Mouse (Mus musculus) macrophage (primary cell): ENCODE data around the gene Krtap9-3. TPM values are rescaled to one million over a fixed set of nuclear protein-coding genes. Genes with fewer than 3 reads are reported as not detected.

Experiments used
- H3K27ac ChIP-seq: fragments of 350-480 bp; formaldehyde crosslinking; 2 replicates; pipeline ENCODE4 v1.9.0; 2021
- H3K36me3 ChIP-seq: fragments of 350-480 bp; formaldehyde crosslinking; 2 replicates; pipeline ENCODE4 v1.9.0; 2021; ENCODE audit errors: inconsistent target
- H3K4me3 ChIP-seq: fragments of 350-480 bp; formaldehyde crosslinking; 2 replicates; pipeline ENCODE4 v1.9.0; 2021; ENCODE audit errors: inconsistent target
- H3K79me2 ChIP-seq: fragments of 350-480 bp; formaldehyde crosslinking; 2 replicates; pipeline ENCODE4 v1.9.0; 2021; ENCODE audit errors: inconsistent target
- WGBS: methylation state at CpG from one replicate; pipeline ENCODE4 v1.1.7; 2026; ENCODE audit warnings: inconsistent platforms; ENCODE audit not compliant: missing documents; 5-methylcytosine and 5-hydroxymethylcytosine counted together
- polyA plus RNA-seq: library from polyadenylated mRNA; stranded (reverse); fragments of 250-400 nt; gene quantifications from 3 replicates; pipeline ENCODE4 v1.2.4, GENCODE M21; 2018; ENCODE audit warnings: inconsistent platforms

Krtap9-3 gene
- polyA plus RNA-seq, 1 experiment from 2014 or later = not detected

- Histone ChIP-seq H3K4me3 (no peak within 1 kb of the TSS), H3K27ac (no peak within 1 kb of the TSS), H3K36me3 (no peaks in the 10 kb centered on the region), H3K79me2 (no peaks in the 10 kb centered on the region)
- WGBS = 91% methylated on average over 6 of the region's 6 CpGs
These were observed 6.9 kb downstream of the Krtap9-3 start, which contains the start of gene Krtap1-3 for GRCm38 (mm10) chr11:99590981-99591380. Gene Krtap1-3 (minus strand): TSS chr11:99591339.

- no peak overlapping the region for H3K27ac ChIP-seq
- 94% methylated on average over 7 of the region's 7 CpGs for WGBS
These were observed 12.8 kb downstream of the Krtap9-3 start for GRCm38 (mm10) chr11:99585096-99585495.

GRCm38 (mm10) chr11:99583245-99583704, 14.6 kb downstream of the Krtap9-3 start, which contains the start of gene Krtap1-4:
Gene Krtap1-4 (minus strand): TSS chr11:99583654.
- Histone ChIP-seq H3K79me2 (no peaks in the 10 kb centered on the region), H3K36me3 (no peaks in the 10 kb centered on the region), H3K27ac (no peak within 1 kb of the TSS), H3K4me3 (no peak within 1 kb of the TSS)
- WGBS = 86% methylated on average over 5 of the region's 5 CpGs

More at GRCm38 (mm10) chr11:99585096-99585495, 12.8 kb downstream of the Krtap9-3 start:
- Histone ChIP-seq H3K36me3 (no peaks in the 10 kb centered on the region), H3K79me2 (no peaks in the 10 kb centered on the region), H3K4me3 (no peak overlapping the region)

- H3K36me3 ChIP-seq = no peaks in the 10 kb centered on the region
- no peak overlapping the region for H3K4me3 ChIP-seq
- no peaks in the 10 kb centered on the region for H3K79me2 ChIP-seq
- 90% methylated on average over 5 of the region's 6 CpGs for WGBS
- H3K27ac ChIP-seq = no peak overlapping the region
These were observed 16.3 kb downstream of the Krtap9-3 start for GRCm38 (mm10) chr11:99581564-99581963.

- 89% methylated on average over 5 of the region's 5 CpGs for WGBS
- Histone ChIP-seq H3K4me3 (no peak overlapping the region), H3K79me2 (no peaks in the 10 kb centered on the region), H3K27ac (no peak overlapping the region), H3K36me3 (no peaks in the 10 kb centered on the region)
These were observed 16.9 kb downstream of the Krtap9-3 start for GRCm38 (mm10) chr11:99581051-99581450.

- Histone ChIP-seq H3K79me2 (no peaks in the 10 kb centered on the region), H3K4me3 (no peak within 1 kb of the TSS), H3K36me3 (no peaks in the 10 kb centered on the region), H3K27ac (no peak within 1 kb of the TSS)
- 84% methylated on average over 6 of the region's 6 CpGs for WGBS
These were observed 17.3 kb downstream of the Krtap9-3 start, which contains the start of gene Krtap1-5 for GRCm38 (mm10) chr11:99580636-99581035. Gene Krtap1-5 (minus strand): TSS chr11:99581016.

- no peak overlapping the region for H3K4me3 ChIP-seq
- WGBS = 2% methylated on average over 7 of the region's 7 CpGs
- H3K27ac ChIP-seq = no peak overlapping the region
- H3K79me2 ChIP-seq = no peaks in the 10 kb centered on the region
- H3K36me3 ChIP-seq = no peaks in the 10 kb centered on the region
These were observed 23.8 kb downstream of the Krtap9-3 start for GRCm38 (mm10) chr11:99574106-99574505.

GRCm38 (mm10) chr11:99573164-99573563, 24.7 kb downstream of the Krtap9-3 start:
- Histone ChIP-seq H3K79me2 (no peaks in the 10 kb centered on the region), H3K36me3 (no peaks in the 10 kb centered on the region), H3K4me3 (no peak overlapping the region), H3K27ac (no peak overlapping the region)
- WGBS = 73% methylated on average over 4 of the region's 4 CpGs

- no peaks in the 10 kb centered on the region for H3K79me2 ChIP-seq
- no peak within 1 kb of the TSS for H3K4me3 ChIP-seq
- no peaks in the 10 kb centered on the region for H3K36me3 ChIP-seq
- 84% methylated on average over 7 of the region's 7 CpGs for WGBS
- H3K27ac ChIP-seq = no peak within 1 kb of the TSS
These were observed 31.4 kb downstream of the Krtap9-3 start, which contains the start of gene Krtap3-1 for GRCm38 (mm10) chr11:99566530-99566929. Gene Krtap3-1 (minus strand): TSS chr11:99566630.

- H3K36me3 ChIP-seq = no peaks in the 10 kb centered on the region
- no peak overlapping the region for H3K27ac ChIP-seq
- no peaks in the 10 kb centered on the region for H3K79me2 ChIP-seq
- 81% methylated on average over 6 of the region's 6 CpGs for WGBS
- H3K4me3 ChIP-seq = no peak overlapping the region
These were observed 35.3 kb downstream of the Krtap9-3 start for GRCm38 (mm10) chr11:99562580-99562979.

GRCm38 (mm10) chr11:99559366-99559765, 38.5 kb downstream of the Krtap9-3 start, which contains the start of gene Gm11939:
Gene Gm11939 (minus strand): TSS chr11:99559466.
- Histone ChIP-seq H3K79me2 (no peaks in the 10 kb centered on the region), H3K36me3 (no peaks in the 10 kb centered on the region), H3K4me3 (no peak within 1 kb of the TSS), H3K27ac (no peak within 1 kb of the TSS)
- 94% methylated on average over 9 of the region's 9 CpGs for WGBS

GRCm38 (mm10) chr11:99557976-99558745, 39.7 kb downstream of the Krtap9-3 start:
- Histone ChIP-seq H3K4me3 (no peak overlapping the region), H3K36me3 (no peaks in the 10 kb centered on the region), H3K27ac (no peak overlapping the region), H3K79me2 (no peaks in the 10 kb centered on the region)
- 78% methylated on average over 3 of the region's 3 CpGs for WGBS

- Histone ChIP-seq H3K36me3 (no peaks in the 10 kb centered on the region), H3K27ac (no peak within 1 kb of the TSS), H3K79me2 (no peaks in the 10 kb centered on the region), H3K4me3 (no peak within 1 kb of the TSS)
- WGBS = 50% methylated on average over 2 of the region's 2 CpGs
These were observed 41.2 kb downstream of the Krtap9-3 start, which contains the start of gene Krtap3-2 for GRCm38 (mm10) chr11:99556753-99557152. Gene Krtap3-2 (minus strand): TSS chr11:99556853.

- H3K36me3 ChIP-seq = no peaks in the 10 kb centered on the region
- WGBS = 70% methylated on average over 2 of the region's 2 CpGs
- H3K27ac ChIP-seq = no peak overlapping the region
- no peak overlapping the region for H3K4me3 ChIP-seq
- no peaks in the 10 kb centered on the region for H3K79me2 ChIP-seq
These were observed 41.7 kb downstream of the Krtap9-3 start for GRCm38 (mm10) chr11:99556195-99556594.

- Histone ChIP-seq H3K79me2 (no peaks in the 10 kb centered on the region), H3K36me3 (no peaks in the 10 kb centered on the region), H3K27ac (no peak within 1 kb of the TSS), H3K4me3 (no peak within 1 kb of the TSS)
- WGBS = 69% methylated on average over 4 of the region's 4 CpGs
These were observed 47.1 kb downstream of the Krtap9-3 start, which contains the start of gene Krtap3-3 for GRCm38 (mm10) chr11:99550765-99551164. Gene Krtap3-3 (minus strand): TSS chr11:99550865.
